Mouse (Mus musculus) liver (tissue): ENCODE measurements around the gene Armcx4.
"Not testable (repeated sequence)": the region's sequence is repeated elsewhere in the genome, so short reads cannot be mapped to it uniquely, and the experiment has no call there.

Experiments used
- DNase-seq: peaks from one replicate; pipeline ENCODE4 v3.0.0-alpha.2; 2020; ENCODE audit warnings: mixed read lengths

Armcx4 gene

GRCm38 (mm10) chrX:134686267-134686666 lies at the start of gene Armcx4:
Gene Armcx4, plus strand, starts transcription at chrX:134686519.
- peak; percentile 50 for DNase-seq

- DNase-seq: no peak
These were observed 45.1 kb upstream of the Armcx4 start for GRCm38 (mm10) chrX:134641000-134641760.

GRCm38 (mm10) chrX:134646338-134646737 lies 40.0 kb upstream of the Armcx4 start:
- DNase-seq: no peak

GRCm38 (mm10) chrX:134647421-134647820 lies 38.9 kb upstream of the Armcx4 start:
- DNase-seq: no peak

- DNase-seq: peak; percentile 76
These were observed 38.2 kb upstream of the Armcx4 start for GRCm38 (mm10) chrX:134648031-134648692.

GRCm38 (mm10) chrX:134652061-134652460 lies 34.3 kb upstream of the Armcx4 start:
- no peak for DNase-seq

- no peak for DNase-seq
These were observed 24.7 kb upstream of the Armcx4 start for GRCm38 (mm10) chrX:134661586-134661985.

- DNase-seq: no peak
These were observed 11.3 kb upstream of the Armcx4 start for GRCm38 (mm10) chrX:134675022-134675421.

GRCm38 (mm10) chrX:134675959-134676358 lies 10.4 kb upstream of the Armcx4 start:
- DNase-seq: no peak

GRCm38 (mm10) chrX:134684936-134685335 lies 1.4 kb upstream of the Armcx4 start:
- DNase-seq: no peak

GRCm38 (mm10) chrX:134686739-134687171 lies 436 bp downstream of the Armcx4 start:
- peak; percentile 8 for DNase-seq

- DNase-seq: no peak
These were observed 3.4 kb downstream of the Armcx4 start for GRCm38 (mm10) chrX:134689676-134690075.

- no peak for DNase-seq
These were observed 4.7 kb downstream of the Armcx4 start for GRCm38 (mm10) chrX:134690871-134691539.

GRCm38 (mm10) chrX:134691540-134691935 lies 5.2 kb downstream of the Armcx4 start:
- DNase-seq: no peak

GRCm38 (mm10) chrX:134716863-134717262 lies 30.5 kb downstream of the Armcx4 start:
- no peak for DNase-seq

- DNase-seq: peak; percentile 63
These were observed 31.5 kb downstream of the Armcx4 start, which contains the start of gene Armcx1 for GRCm38 (mm10) chrX:134717752-134718308. Gene Armcx1, plus strand, starts transcription at chrX:134717963.

GRCm38 (mm10) chrX:134718524-134718923 lies 32.2 kb downstream of the Armcx4 start:
- DNase-seq: peak; percentile 63

GRCm38 (mm10) chrX:134723762-134724161 lies 37.4 kb downstream of the Armcx4 start:
- DNase-seq: not testable (repeated sequence)

- no peak for DNase-seq
These were observed 43.5 kb downstream of the Armcx4 start for GRCm38 (mm10) chrX:134729778-134730177.

GRCm38 (mm10) chrX:134737796-134738195 lies 51.5 kb downstream of the Armcx4 start:
- DNase-seq: peak; percentile 15

GRCm38 (mm10) chrX:134739160-134739559 lies 52.8 kb downstream of the Armcx4 start:
- DNase-seq: no peak

GRCm38 (mm10) chrX:134741862-134742261 lies 55.5 kb downstream of the Armcx4 start:
- DNase-seq: no peak
